In genomic region chr13:55474621-55475069, GRCm38 (mm10) we compare ENCODE assay signal across 9 mouse cellular contexts. TPM values are rescaled to one million over a fixed set of nuclear protein-coding genes. Genes with fewer than 3 reads are reported as not detected.
A peak's percentile ranks its signal among the peaks of the same experiment; 100 is the strongest.
DNase-seq lines count a peak whose midpoint lies in the region; ATAC-seq and TF ChIP-seq lines count a peak whose summit lies in the region.
"Had no signal": no experiment of that assay in that cellular context is flagged by ENCODE, and none has a peak within 500 bp of the region (broad histone marks: within the 10 kb centered on the region; RNA-seq: fewer than 3 reads in every experiment).

No protein-coding gene starts in this region.

- no peak overlapping the region for H3K9ac ChIP-seq in forebrain, embryonic 11.5 days (ENCODE audit: low read length)
- H3K9ac ChIP-seq in neural tube, embryonic 15.5 days (replicated peaks): no peak overlapping the region
- no peak overlapping the region for H3K9ac ChIP-seq in heart, adult 2 months (ENCODE audit: low read depth, low read length)
- H3K9ac ChIP-seq: liver, embryonic 14.5 days had no signal

- no peaks in the 10 kb centered on the region for H3K27me3 ChIP-seq in forebrain, embryonic 11.5 days (ENCODE audit: control insufficient read depth, insufficient read depth, low read length)
- no peaks in the 10 kb centered on the region for H3K27me3 ChIP-seq in neural tube, embryonic 15.5 days (replicated peaks)
- H3K27me3 ChIP-seq in heart, adult 2 months (ENCODE audit: control insufficient read depth, insufficient read depth, low read length): no peaks in the 10 kb centered on the region

- TF ChIP-seq CTCF in heart, adult 2 months (IDR thresholded peaks at IDR 0.05): no peak

- H3K4me1 ChIP-seq in forebrain, embryonic 11.5 days (replicated peaks; ENCODE audit: control insufficient read depth, insufficient read depth, low read length): peaks cover 49% of the 10 kb centered on the region
- H3K4me1 ChIP-seq in neural tube, embryonic 15.5 days: peaks cover 67% of the 10 kb centered on the region
- H3K4me1 ChIP-seq in heart, adult 2 months (ENCODE audit: control insufficient read depth, insufficient read depth, low read length): peaks cover 6% of the 10 kb centered on the region

- no peak for TF ChIP-seq EP300 in heart, adult 2 months (IDR thresholded peaks at IDR 0.05; ENCODE audit: insufficient read depth, low read depth, low read length)

- ATAC-seq in forebrain, embryonic 11.5 days (replicated peaks; ENCODE audit: low FRiP score): peak; percentile 34
- ATAC-seq in neural tube, embryonic 15.5 days (ENCODE audit: low FRiP score): no peak

- peaks cover 11% of the 10 kb centered on the region for H3K36me3 ChIP-seq in forebrain, embryonic 11.5 days (ENCODE audit: control insufficient read depth, insufficient read depth, low read length)
- H3K36me3 ChIP-seq in neural tube, embryonic 15.5 days: peaks cover 58% of the 10 kb centered on the region
- H3K36me3 ChIP-seq in heart, adult 2 months (ENCODE audit: control insufficient read depth, insufficient read depth, low read length): no peaks in the 10 kb centered on the region

- H3K9me3 ChIP-seq in forebrain, embryonic 11.5 days (ENCODE audit: control insufficient read depth, low read length): no peaks in the 10 kb centered on the region
- no peaks in the 10 kb centered on the region for H3K9me3 ChIP-seq in neural tube, embryonic 15.5 days (replicated peaks)

- H3K4me3 ChIP-seq in forebrain, embryonic 11.5 days (ENCODE audit: low read depth, low read length): no peak overlapping the region
- no peak overlapping the region for H3K4me3 ChIP-seq in neural tube, embryonic 15.5 days (replicated peaks)
- H3K4me3 ChIP-seq in heart, adult 2 months: no peak overlapping the region

- H3K4me2 ChIP-seq in forebrain, embryonic 11.5 days (ENCODE audit: low read depth, low read length, severe bottlenecking): no peak overlapping the region
- peak overlapping the region; percentile 23; the same call in 1 of the 2 replicates for H3K4me2 ChIP-seq in neural tube, embryonic 15.5 days

- DNase-seq in kidney, postnatal 25 days: peak; percentile 34 to 57
- DNase-seq in kidney, adult 8-10 months: no peak
- peak; percentile 83 for DNase-seq in forebrain, embryonic 11.5 days (ENCODE audit: low spot score)
- DNase-seq in left cerebral cortex, postnatal 10 days (ENCODE audit: extremely low spot score in 1 of 2, low spot score in 2 of 2): peak; percentile 77 to 80
- DNase-seq in heart, adult 2 months: no peak
- no peak for DNase-seq in gastrocnemius, postnatal 25 days
- DNase-seq in kidney, postnatal 14 days: no peak

- no peaks in the 10 kb centered on the region for H3K79me2 ChIP-seq in heart, adult 2 months (replicated peaks; ENCODE audit: control insufficient read depth, insufficient read depth, low read length)

- TF ChIP-seq POLR2A in heart, adult 2 months (IDR thresholded peaks at IDR 0.05; ENCODE audit: insufficient read depth, low read depth, low read length): no peak

- 0 out of 2 replicates have a peak overlapping the region, but pooled peaks have one; percentile 48 for H3K27ac ChIP-seq in forebrain, embryonic 11.5 days (ENCODE audit: low read depth, low read length)
- peak overlapping the region; percentile 93 for H3K27ac ChIP-seq in neural tube, embryonic 15.5 days (replicated peaks)
- H3K27ac ChIP-seq in heart, adult 2 months: no peak overlapping the region
- H3K27ac ChIP-seq: liver, embryonic 14.5 days had no signal

- intact Hi-C loops in left cerebral cortex, postnatal 10 days (cut with DNase I): no loop called here
- intact Hi-C loops in heart, adult 2 months (cut with DNase I): no loop called here

- 25% methylated on average over 5 of the region's 5 CpGs for WGBS in forebrain, embryonic 11.5 days
- WGBS in neural tube, embryonic 15.5 days: 20% methylated on average over 5 of the region's 5 CpGs
- WGBS in heart, adult 2 months: 71% methylated on average over 5 of the region's 5 CpGs

RNA-seq across cellular contexts. Expression of gene Prr7, which starts 10.6 kb away (rescaled TPM):
- polyA plus RNA-seq in forebrain, embryonic 11.5 days (2014; fragmentation: Nextera tagmentation; extraction: Ambion mirVana): 2.3 and 3.9 TPM in 2 replicates
- total RNA-seq in left cerebral cortex, postnatal 10 days (2021): 100 to 1,000 TPM in 1 of 2 experiments, 10 to 100 TPM in 1; 91.9 to 103 TPM
- polyA plus RNA-seq in neural tube, embryonic 15.5 days (2015; fragmentation: Nextera tagmentation; extraction: Ambion mirVana): 4.2 and 5.8 TPM in 2 replicates
- under 1 TPM; 0.86 to 0.94 TPM for total RNA-seq in heart, adult 2 months (2021)
- 0.53 and 1.1 TPM in 2 replicates for polyA plus RNA-seq in heart, adult 2 months (2012; rRNA removed)
- total RNA-seq in gastrocnemius, postnatal 25 days (2021): under 1 TPM; 0.51 to 0.79 TPM

RNA-seq across cellular contexts. Expression of gene Dbn1, which starts 13.3 kb away (rescaled TPM):
- polyA plus RNA-seq in forebrain, embryonic 11.5 days (2014; fragmentation: Nextera tagmentation; extraction: Ambion mirVana): 411 and 418 TPM in 2 replicates
- total RNA-seq in left cerebral cortex, postnatal 10 days (2021): 100 to 1,000 TPM; 350 to 366 TPM
- 389 and 450 TPM in 2 replicates for polyA plus RNA-seq in neural tube, embryonic 15.5 days (2015; fragmentation: Nextera tagmentation; extraction: Ambion mirVana)
- 1 to 10 TPM; 4.8 to 9.3 TPM for total RNA-seq in heart, adult 2 months (2021)
- 10.4 and 11.5 TPM in 2 replicates for polyA plus RNA-seq in heart, adult 2 months (2012; rRNA removed)
- total RNA-seq in gastrocnemius, postnatal 25 days (2021): 10 to 100 TPM; 10.3 to 16.1 TPM

RNA-seq across cellular contexts. Expression of gene Grk6, which starts 29.8 kb away (rescaled TPM):
- polyA plus RNA-seq in forebrain, embryonic 11.5 days (2014; fragmentation: Nextera tagmentation; extraction: Ambion mirVana): 69.5 and 79.2 TPM in 2 replicates
- total RNA-seq in left cerebral cortex, postnatal 10 days (2021): 10 to 100 TPM; 70.6 to 73.0 TPM
- 34.2 and 38.4 TPM in 2 replicates for polyA plus RNA-seq in neural tube, embryonic 15.5 days (2015; fragmentation: Nextera tagmentation; extraction: Ambion mirVana)
- 10 to 100 TPM; 17.1 to 19.5 TPM for total RNA-seq in heart, adult 2 months (2021)
- polyA plus RNA-seq in heart, adult 2 months (2012; rRNA removed): 22.5 and 29.0 TPM in 2 replicates
- 10 to 100 TPM in 1 of 2 experiments, 1 to 10 TPM in 1; 9.3 to 10.2 TPM for total RNA-seq in gastrocnemius, postnatal 25 days (2021)

RNA-seq across cellular contexts. Expression of gene Pdlim7, which starts 38.8 kb away (rescaled TPM):
- polyA plus RNA-seq in forebrain, embryonic 11.5 days (2014; fragmentation: Nextera tagmentation; extraction: Ambion mirVana): 165 and 185 TPM in 2 replicates
- 10 to 100 TPM; 60.1 to 61.4 TPM for total RNA-seq in left cerebral cortex, postnatal 10 days (2021)
- 169 and 176 TPM in 2 replicates for polyA plus RNA-seq in neural tube, embryonic 15.5 days (2015; fragmentation: Nextera tagmentation; extraction: Ambion mirVana)
- 10 to 100 TPM; 46.9 to 54.0 TPM for total RNA-seq in heart, adult 2 months (2021)
- polyA plus RNA-seq in heart, adult 2 months (2012; rRNA removed): 86.3 and 98.2 TPM in 2 replicates
- 100 to 1,000 TPM; 544 to 627 TPM for total RNA-seq in gastrocnemius, postnatal 25 days (2021)

RNA-seq across cellular contexts. Expression of gene F12, which starts 48.1 kb away (rescaled TPM):
- not detected in 2 replicates for polyA plus RNA-seq in forebrain, embryonic 11.5 days (2014; fragmentation: Nextera tagmentation; extraction: Ambion mirVana)
- under 1 TPM; 0.58 to 0.87 TPM for total RNA-seq in left cerebral cortex, postnatal 10 days (2021)
- polyA plus RNA-seq in neural tube, embryonic 15.5 days (2015; fragmentation: Nextera tagmentation; extraction: Ambion mirVana): 0.18 and 0.47 TPM in 2 replicates
- total RNA-seq in heart, adult 2 months (2021): not detected
- 0.23 TPM in 1 of 2 replicates, not detected in the other for polyA plus RNA-seq in heart, adult 2 months (2012; rRNA removed)
- total RNA-seq in gastrocnemius, postnatal 25 days (2021): not detected

Comparison
In these comparisons a context has a peak if more than half of its experiments do, and no peak if none do; other contexts are left out.
1. DNase-seq: peak in kidney, postnatal 25 days (2 of 2), forebrain, embryonic 11.5 days (single experiment) and left cerebral cortex, postnatal 10 days (2 of 2); none in kidney, adult 8-10 months (0 of 2), heart, adult 2 months (0 of 2), gastrocnemius, postnatal 25 days (single experiment) and kidney, postnatal 14 days (single experiment).
2. RNA of gene Prr7, which starts 10.6 kb away (total RNA-seq): 91.9 to 103 TPM in left cerebral cortex, postnatal 10 days; 0.86 to 0.94 TPM in heart, adult 2 months and 0.51 to 0.79 TPM in gastrocnemius, postnatal 25 days; every median in the first group is over 10 times any median in the second.
3. RNA of gene Dbn1, which starts 13.3 kb away (total RNA-seq): 350 to 366 TPM in left cerebral cortex, postnatal 10 days; 10.3 to 16.1 TPM in gastrocnemius, postnatal 25 days and 4.8 to 9.3 TPM in heart, adult 2 months; every median in the first group is over 10 times any median in the second.